Mouse (Mus musculus): ENCODE measurements around the gene Snrnp25.

DNA sequence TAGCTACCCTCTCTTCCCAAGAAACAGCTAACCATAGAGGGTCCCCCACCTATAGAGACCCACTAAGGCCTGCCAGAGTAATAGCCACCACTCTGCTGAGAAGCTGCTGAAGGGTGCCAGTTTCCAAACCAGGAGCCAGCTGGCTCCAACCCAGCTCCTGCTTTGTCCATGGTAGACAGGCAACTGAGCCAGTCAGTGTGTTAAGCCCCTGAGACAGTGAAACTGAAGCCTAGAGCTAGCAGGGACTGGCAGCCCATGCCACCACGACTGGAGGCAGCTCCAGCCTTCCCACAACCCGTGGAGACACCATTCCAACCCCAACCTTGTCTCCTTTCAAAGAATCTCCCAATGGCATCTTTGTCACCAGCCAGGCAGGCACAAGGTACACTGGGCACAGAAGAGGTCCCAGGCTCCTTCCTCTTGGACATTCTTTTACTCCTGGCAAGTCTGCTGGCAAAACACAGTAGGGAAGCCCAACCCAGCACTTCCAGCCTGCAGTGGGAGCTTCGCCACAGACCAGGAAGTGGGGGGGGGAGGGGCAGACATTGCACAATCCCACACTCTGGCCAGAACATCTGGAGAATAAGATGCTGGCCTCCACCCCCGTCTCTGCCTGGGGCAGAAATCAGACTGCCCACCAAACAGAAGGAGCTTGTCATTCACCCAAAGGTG lies 19.4 kb downstream of the Snrnp25 start:
- TF ChIP-seq MEF2A (IDR thresholded peaks at IDR 0.05; ENCODE audit: extremely low read depth, insufficient replicate concordance, low read depth, low read length, poor library complexity, severe bottlenecking) = no peak
- no peak for TF ChIP-seq E2F4 (IDR thresholded peaks at IDR 0.05; ENCODE audit: borderline replicate concordance, low read depth, low read length)
- TF ChIP-seq CTCF (IDR thresholded peaks at IDR 0.05 in 2 of 3, conservative IDR thresholded peaks at IDR 0.05 in 1 of 3; ENCODE audit: control insufficient read depth in 1 of 3, insufficient read depth in 1 of 3, low read depth in 2 of 3, low read length in 3 of 3, poor library complexity in 1 of 3, severe bottlenecking in 1 of 3) = no peak
- TF ChIP-seq GATA1 (IDR thresholded peaks at IDR 0.05; ENCODE audit: low read depth, low read length) = no peak
- TF ChIP-seq ZC3H11A (IDR thresholded peaks at IDR 0.05; ENCODE audit: low read depth, low read length) = no peak
- TF ChIP-seq POLR2AphosphoS2 (IDR thresholded peaks at IDR 0.05; ENCODE audit: low read length) = no peak
- TF ChIP-seq POLR2A (IDR thresholded peaks at IDR 0.05; ENCODE audit: control insufficient read depth in 1 of 2, insufficient read depth in 1 of 2, low read depth in 1 of 2, low read length in 2 of 2, poor library complexity in 1 of 2) = no peak
- TF ChIP-seq MAX (IDR thresholded peaks at IDR 0.05; ENCODE audit: low read length) = no peak
- TF ChIP-seq HCFC1 (IDR thresholded peaks at IDR 0.05; ENCODE audit: low read depth, low read length) = no peak
- TF ChIP-seq MXI1 (IDR thresholded peaks at IDR 0.05; ENCODE audit: low read depth, low read length) = no peak
- no peak for TF ChIP-seq CHD1 (IDR thresholded peaks at IDR 0.05; ENCODE audit: low read depth, low read length)
